Mouse (Mus musculus): ENCODE measurements around the gene Klhl7. TPM values are rescaled to one million over a fixed set of nuclear protein-coding genes. Genes with fewer than 3 reads are reported as not detected.

Klhl7 gene
- 34.4 and 39.9 TPM in 2 replicates for total RNA-seq (2021)
- long read RNA-seq, transcript Klhl7-201 (11 exons, 2,966 nt) = major isoform, 44 of 47 reads
- long read RNA-seq, partial matches to known transcripts = 0 of 47 reads
- long read RNA-seq, other reads (novel, unspliced or antisense) = 3 of 47 reads

DNA sequence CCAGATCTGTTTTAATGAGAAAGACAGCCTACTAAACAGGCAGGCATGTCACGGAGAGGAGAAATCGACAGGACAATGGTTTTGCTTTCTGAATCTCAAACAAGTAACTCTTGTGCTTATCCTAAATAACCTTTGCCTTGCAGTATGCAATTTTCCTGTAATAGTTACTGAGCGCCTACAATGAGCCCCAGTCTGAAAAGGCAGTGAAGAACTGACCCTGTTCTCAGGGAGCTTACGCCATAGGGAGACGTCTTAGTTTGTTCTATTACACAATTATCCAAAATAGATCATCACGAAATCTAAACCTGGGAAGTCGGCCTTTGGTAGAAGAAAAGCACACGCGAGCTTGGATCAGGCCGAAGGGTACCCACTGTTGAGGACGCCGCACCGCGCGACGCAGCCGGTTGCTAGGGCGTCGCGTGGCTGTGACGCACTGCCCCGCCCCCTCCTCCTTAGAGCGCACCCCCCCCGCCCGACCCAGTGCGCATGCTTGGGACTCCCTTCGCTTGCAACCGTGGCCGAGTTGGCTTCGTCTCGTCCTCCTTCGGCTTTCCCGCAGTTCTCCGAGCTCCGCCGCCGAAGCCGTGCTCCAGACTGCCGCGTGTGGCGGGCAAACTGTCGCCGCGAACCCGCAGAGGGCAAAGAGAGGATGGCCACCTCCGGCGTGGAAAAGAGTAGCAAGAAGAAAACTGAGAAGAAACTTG lies at the start of gene Klhl7:
TSS of gene Klhl7 (plus strand) at position 500 of the 704 bp plus-strand sequence.
- peak; percentile 90 for DNase-seq

GRCm38 (mm10) chr5:24051755-24052675 lies 48.4 kb upstream of the Klhl7 start:
- DNase-seq = no peak

DNA sequence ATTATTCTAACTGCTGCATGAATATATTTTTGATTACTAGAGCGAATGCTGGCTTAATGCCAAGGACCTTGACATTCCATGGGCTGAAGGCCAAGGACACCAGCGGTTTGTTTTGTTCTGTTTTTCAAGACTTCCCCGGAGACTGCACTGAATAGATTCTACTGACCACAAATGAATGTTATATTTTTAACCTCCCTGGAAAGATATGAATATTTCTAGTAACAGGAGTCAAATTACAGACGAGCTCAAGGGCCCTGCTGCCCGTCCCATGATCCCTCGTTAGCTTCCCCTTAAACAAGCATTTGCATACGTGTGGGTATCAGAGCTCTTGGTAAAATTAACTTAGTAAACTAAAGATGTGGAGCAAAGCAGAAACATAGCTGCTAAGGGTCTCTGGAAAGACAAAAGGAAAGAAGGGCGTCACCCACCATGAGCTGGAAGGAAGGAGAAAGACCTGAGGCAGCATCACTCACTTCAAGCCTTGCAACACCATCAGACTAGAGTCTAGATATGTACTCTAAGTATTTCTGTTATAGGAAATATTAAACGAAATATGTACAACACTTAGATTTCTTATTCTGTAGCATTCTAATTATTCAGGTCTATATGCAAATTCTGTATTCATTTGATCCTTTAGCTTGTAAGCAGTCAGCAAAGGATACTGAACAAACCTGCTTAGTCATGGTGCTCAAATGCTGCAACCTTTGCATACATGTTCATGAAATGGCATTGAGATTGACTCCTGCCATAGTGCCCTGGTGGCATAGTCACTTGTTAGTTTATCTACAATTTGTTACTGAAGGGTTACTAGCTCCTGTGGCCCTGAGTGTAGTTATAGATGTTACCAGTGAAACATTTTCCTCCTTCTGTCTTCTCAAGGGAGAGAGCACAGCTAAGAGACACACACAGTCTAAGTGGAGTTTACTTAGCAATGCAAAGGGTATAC lies 46.9 kb upstream of the Klhl7 start:
- peak; percentile 29 for DNase-seq

DNA sequence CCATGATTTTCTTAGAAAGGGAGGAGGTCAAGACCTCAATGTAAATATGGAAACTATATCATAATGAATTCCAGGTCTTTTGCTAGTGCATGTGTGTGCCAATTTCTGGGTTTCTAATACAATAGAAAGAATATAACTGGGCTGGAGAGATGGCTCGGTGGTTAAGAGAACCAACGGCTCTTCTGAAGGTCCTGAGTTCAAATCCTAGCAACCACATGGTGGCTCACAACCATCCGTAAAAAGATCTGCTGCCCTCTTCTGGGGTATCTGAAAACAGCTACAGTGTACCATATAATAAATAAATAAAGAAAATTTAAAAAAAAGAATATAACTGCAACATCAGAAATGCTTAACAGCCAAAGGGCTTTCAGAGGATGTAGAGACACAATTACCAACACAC lies 46.0 kb upstream of the Klhl7 start:
- no peak for DNase-seq

DNA sequence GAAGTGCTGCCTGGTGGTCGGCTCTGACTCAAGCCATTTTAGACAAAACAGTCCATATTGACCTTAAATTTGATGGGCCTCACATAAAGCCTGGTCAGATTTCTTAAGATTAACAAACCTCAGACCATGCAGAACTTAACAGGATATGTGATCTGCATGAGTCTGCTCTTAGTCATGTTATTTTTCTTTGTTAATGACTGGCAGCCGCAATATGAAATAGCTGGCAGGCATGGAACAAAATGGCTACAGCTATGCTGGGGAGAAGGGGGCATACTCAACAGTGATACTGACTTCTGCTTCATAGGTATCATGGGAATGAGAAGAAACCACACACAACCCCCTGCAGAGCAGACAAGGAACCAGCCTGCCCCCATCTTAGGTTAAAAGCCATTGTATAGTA lies 43.5 kb upstream of the Klhl7 start:
- no peak for DNase-seq

- no peak for DNase-seq
Observed at GRCm38 (mm10) chr5:24057592-24057991, 42.8 kb upstream of the Klhl7 start.

- no peak for DNase-seq
Observed at GRCm38 (mm10) chr5:24060949-24061348, 39.5 kb upstream of the Klhl7 start.

DNA sequence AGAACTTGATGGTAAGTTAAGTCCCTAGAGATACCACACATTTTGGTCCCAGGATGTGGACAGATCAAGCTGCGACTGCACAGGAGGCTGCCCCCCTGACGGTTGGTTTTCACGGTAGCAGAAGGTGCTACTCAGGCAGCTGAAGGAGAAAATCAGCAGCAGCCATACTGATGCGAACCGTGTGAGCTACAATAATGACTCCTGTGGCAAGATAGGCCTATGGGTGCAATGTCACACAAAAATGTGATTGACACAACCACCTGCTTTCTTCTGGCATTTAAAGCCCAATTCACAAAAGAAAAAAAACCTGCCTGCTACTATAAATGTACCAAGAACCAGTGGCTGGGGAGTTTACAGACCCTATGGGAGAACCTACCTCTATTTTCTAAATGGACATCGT lies 37.4 kb upstream of the Klhl7 start:
- DNase-seq = no peak

DNA sequence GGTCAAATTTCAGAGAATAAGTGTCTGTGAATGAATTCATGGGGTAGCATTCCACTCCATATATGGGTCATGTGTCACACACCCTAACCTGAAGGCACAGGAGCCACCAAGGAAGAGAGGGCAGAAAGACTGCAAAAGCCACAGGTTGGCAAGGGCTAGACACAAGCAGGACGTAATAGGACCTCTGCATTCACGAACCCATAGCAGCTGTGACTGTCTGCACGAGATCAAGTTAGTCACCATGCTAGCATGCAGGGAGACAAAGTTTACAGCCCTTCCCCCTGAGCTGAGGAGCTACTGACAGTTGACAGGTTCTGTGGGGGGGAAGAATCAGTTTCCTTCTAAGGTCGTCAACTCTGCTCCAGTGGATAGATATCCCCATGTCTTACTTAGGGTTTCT lies 36.9 kb upstream of the Klhl7 start:
- no peak for DNase-seq

- DNase-seq = no peak
Observed at GRCm38 (mm10) chr5:24068955-24069354, 31.4 kb upstream of the Klhl7 start.

GRCm38 (mm10) chr5:24072031-24072430 lies 28.4 kb upstream of the Klhl7 start:
- DNase-seq = peak; percentile 20

- DNase-seq = peak; percentile 71
Observed at GRCm38 (mm10) chr5:24076986-24077718, 23.3 kb upstream of the Klhl7 start.

DNA sequence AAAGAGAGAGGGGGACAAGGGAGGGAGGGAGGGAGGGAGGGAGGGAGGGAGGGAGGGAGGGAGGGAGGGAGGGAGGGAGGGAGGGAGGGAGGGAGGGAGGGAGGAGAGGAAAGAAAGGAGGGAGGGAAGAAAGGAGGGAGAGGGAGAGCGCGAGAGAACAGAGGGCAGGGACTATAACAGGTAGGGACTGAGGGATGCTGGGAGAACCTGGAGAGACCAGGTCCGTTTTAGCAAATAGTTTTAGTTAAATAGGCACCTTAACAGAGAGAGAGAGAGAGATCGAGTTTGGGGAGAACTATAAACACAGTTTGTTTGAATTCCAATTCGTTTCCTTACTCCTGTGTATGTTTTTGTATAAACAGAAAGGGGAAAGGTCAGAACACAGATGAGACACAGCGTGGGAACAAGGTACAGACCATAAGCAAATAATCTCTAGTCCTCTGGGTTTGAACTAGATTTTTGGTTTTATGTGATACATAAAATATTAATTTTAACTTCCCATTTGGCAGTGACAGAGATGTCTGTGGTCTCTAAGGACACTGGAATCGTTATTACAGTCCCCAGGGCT lies 22.6 kb upstream of the Klhl7 start:
- DNase-seq = no peak

DNA sequence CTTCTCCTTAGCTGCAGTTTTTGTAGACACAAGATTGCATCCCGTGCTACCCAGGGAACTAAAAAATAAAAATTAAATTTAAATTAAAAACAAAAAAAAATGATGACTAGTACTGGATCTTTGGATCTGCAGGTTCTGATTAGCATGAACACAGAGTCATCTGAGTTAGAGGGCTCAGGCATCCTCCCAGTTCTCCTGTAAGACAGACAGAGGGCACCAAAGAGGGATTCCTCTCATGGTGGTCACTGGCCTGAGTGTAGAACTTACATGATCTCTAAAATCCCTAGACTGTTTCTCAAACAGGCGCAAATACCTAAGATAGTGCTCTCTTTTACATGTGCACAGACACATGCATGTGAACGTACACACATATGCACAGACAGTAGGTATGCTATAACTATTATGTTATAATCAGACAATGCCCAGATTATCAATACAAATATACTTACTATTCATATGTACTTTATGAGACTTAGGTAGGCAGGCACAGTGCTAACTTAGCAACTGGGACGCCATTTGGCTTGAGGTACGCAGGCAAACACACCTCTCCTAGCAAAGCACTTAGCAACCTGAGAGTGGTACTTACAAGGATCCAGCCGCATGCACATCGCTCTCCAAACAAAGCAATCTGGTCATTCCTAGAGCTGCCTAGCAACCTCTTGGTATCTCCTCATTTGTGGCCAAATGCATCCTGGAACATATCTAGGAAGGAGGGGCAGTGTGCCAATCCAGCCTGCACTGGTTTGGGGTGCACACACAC lies 21.8 kb upstream of the Klhl7 start:
- no peak for DNase-seq

DNA sequence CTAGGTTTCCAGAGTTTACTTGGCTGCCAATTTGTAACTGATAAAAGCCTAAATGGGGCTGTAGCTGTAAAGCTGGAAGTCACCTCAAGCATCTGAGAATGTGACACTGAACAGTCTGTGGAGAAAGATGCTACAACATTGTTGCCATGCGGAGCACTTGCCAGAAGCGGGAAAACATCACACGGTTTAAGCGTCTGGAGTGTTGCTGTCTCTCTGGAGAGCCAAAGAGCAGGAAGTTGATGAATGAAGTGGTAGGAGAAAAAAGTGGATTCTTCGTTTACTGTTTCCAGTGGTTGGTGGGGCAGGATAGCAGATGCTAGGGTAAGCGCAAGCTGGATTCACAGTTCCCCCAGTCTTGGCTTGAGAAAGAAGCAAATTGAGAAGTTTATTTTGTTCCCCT lies 19.6 kb upstream of the Klhl7 start:
- DNase-seq = no peak

DNA sequence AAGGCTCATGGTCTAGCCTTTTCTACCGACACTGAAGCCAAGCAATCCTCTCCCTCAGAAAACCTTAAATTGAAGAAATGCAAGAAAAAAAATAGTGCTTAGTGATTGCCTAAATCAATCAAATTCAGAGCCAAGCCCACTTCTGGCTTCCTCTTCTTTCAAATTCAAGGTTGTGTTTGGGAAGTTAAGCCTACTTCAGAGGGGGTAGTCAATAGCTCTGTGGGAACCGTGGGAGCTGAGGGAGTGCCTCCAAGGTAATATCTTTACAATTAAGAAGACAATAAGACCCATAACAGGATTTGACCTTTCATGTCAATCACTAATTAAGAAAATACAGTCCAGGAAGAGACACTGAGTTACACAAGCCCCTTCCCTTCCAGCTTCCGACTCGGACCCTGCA lies 15.6 kb upstream of the Klhl7 start:
- no peak for DNase-seq

DNA sequence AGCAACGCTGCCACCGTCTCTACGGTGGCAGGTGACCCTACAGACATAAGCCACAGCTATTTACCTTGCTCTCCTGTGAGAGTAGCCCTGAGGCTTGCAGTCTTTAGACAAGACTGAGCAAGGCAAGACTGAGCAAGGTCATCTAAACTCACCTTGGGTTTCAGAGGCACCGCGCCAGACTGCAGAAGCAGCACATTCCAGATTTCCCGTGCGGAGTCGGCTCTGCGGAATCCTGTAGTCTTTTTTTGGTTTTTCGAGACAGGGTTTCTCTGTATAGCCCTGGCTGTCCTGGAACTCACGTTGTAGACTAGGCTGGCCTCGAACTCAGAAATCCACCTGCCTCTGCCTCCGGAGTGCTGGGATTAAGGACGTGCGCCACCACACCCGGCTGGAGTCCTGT lies 14.2 kb upstream of the Klhl7 start:
- DNase-seq = peak; percentile 5

DNA sequence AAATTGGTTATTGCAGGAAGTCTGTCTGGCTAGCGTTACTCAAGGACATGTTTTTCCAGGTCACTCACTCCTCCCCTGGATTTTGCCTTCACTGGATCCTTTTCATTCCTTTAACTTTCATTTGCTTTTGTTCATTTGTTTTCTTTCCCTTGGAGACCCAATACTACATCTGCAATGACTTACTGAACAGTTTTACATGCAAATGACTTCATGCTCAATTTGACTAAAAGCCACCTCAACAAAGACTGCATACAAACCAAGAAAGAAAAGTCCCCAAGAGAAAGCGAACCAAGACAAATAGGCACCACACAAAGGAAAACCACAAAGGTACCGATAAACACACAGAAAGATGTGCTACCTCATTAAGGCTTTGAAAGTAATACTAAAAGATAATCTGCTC lies 13.5 kb upstream of the Klhl7 start:
- DNase-seq = no peak

GRCm38 (mm10) chr5:24088451-24088850 lies 12.0 kb upstream of the Klhl7 start:
- no peak for DNase-seq

- DNase-seq = no peak
Observed at GRCm38 (mm10) chr5:24092496-24092895, 7.9 kb upstream of the Klhl7 start.
